ENCODE assay signal across 23 mouse cellular contexts in the genomic region with DNA sequence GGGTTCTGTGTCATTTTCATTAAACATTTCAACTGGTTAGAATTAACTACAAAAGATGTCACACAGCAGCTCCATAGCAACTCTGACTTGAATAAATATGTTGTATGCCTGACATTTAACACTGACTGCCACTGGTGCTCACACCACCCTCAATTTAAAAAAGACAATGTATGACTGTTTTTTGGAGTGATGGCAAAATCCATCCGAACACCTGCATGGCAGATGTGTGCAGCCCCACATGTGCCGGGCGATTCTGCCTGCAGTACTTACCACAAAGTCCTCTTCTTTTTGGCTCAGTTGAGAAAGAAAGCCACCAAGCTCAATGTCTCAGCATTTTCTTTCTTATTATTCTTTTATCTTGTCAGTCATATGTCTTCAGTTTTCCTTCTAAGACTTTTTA.
A peak's percentile ranks its signal among the peaks of the same experiment; 100 is the strongest.
DNase-seq lines count a peak whose midpoint lies in the region; ATAC-seq lines count a peak whose summit lies in the region.
"Had no signal": no experiment of that assay in that cellular context is flagged by ENCODE, and none has a peak within 500 bp of the region (broad histone marks: within the 10 kb centered on the region; RNA-seq: fewer than 3 reads in every experiment).

No protein-coding gene starts in this region.

- no peak overlapping the region for H3K9ac ChIP-seq in hindbrain, embryonic 11.5 days (ENCODE audit: low read depth, low read length)
- no peak overlapping the region for H3K9ac ChIP-seq in hindbrain, embryonic 12.5 days
- H3K9ac ChIP-seq: hindbrain, embryonic 15.5 days; intestine, embryonic 15.5 days; midbrain, embryonic 15.5 days had no signal

- H3K4me2 ChIP-seq in hindbrain, embryonic 11.5 days (replicated peaks; ENCODE audit: low read depth, low read length) = no peak overlapping the region
- no peak overlapping the region for H3K4me2 ChIP-seq in hindbrain, embryonic 12.5 days (replicated peaks)
- H3K4me2 ChIP-seq: heart, embryonic 11.5 days; hindbrain, embryonic 15.5 days; intestine, embryonic 15.5 days; liver, embryonic 11.5 days; midbrain, embryonic 15.5 days had no signal

- no peaks in the 10 kb centered on the region for H3K36me3 ChIP-seq in hindbrain, embryonic 11.5 days (ENCODE audit: control insufficient read depth, insufficient read depth, low read length)
- H3K36me3 ChIP-seq in hindbrain, embryonic 12.5 days = no peaks in the 10 kb centered on the region
- H3K36me3 ChIP-seq: hindbrain, embryonic 15.5 days; intestine, embryonic 15.5 days; midbrain, embryonic 15.5 days had no signal

- no peaks in the 10 kb centered on the region for H3K27me3 ChIP-seq in hindbrain, embryonic 11.5 days (ENCODE audit: control insufficient read depth, insufficient read depth, low read length)
- H3K27me3 ChIP-seq in hindbrain, embryonic 12.5 days = no peaks in the 10 kb centered on the region
- H3K27me3 ChIP-seq: CH12.LX; hindbrain, embryonic 15.5 days; intestine, embryonic 15.5 days; midbrain, embryonic 15.5 days had no signal

- H3K4me3 ChIP-seq in hindbrain, embryonic 11.5 days (ENCODE audit: low read depth, low read length) = no peak overlapping the region
- H3K4me3 ChIP-seq in hindbrain, embryonic 12.5 days = no peak overlapping the region
- H3K4me3 ChIP-seq: hindbrain, embryonic 15.5 days; intestine, embryonic 15.5 days; left cerebral cortex, adult 2 months; midbrain, embryonic 15.5 days had no signal

- no peak for ATAC-seq in hindbrain, embryonic 11.5 days (ENCODE audit: low FRiP score)
- no peak for ATAC-seq in hindbrain, embryonic 12.5 days (ENCODE audit: low FRiP score)
- ATAC-seq: forebrain, embryonic 14.5 days; intestine, embryonic 15.5 days; midbrain, embryonic 15.5 days had no signal

- 70% methylated on average over 3 of the region's 3 CpGs for WGBS in hindbrain, embryonic 11.5 days
- WGBS in hindbrain, embryonic 12.5 days = 70% methylated on average over 3 of the region's 3 CpGs

- H3K9me3 ChIP-seq in hindbrain, embryonic 11.5 days (ENCODE audit: control insufficient read depth, low read length) = no peaks in the 10 kb centered on the region
- no peaks in the 10 kb centered on the region for H3K9me3 ChIP-seq in hindbrain, embryonic 12.5 days (replicated peaks)
- H3K9me3 ChIP-seq: hindbrain, embryonic 15.5 days; intestine, embryonic 15.5 days; midbrain, embryonic 15.5 days had no signal

- DNase-seq in hindbrain, embryonic 11.5 days (ENCODE audit: low spot score) = peak; percentile 10
- DNase-seq in forelimb bud, embryonic 11.5 days (ENCODE audit: low read depth, low spot score) = peak; percentile 51
- peak; percentile 71 for DNase-seq in thymus, postnatal 0 days (ENCODE audit: low spot score)
- DNase-seq in urinary bladder, postnatal 14 days (ENCODE audit: low spot score) = no peak
- no peak for DNase-seq in spleen, postnatal 4 days (ENCODE audit: low spot score in 2 of 2)
- DNase-seq in c-Kit-positive CD71-positive TER-119-positive erythroid progenitor cells, embryonic 14.5 days (ENCODE audit: low spot score) = no peak
- DNase-seq: gastrocnemius, postnatal 36 days; heart, postnatal 10 days; kidney, postnatal 36 days; left cerebral cortex, postnatal 4 days; lung, adult 18-20 months; lung, postnatal 14 days; right cerebral cortex, postnatal 4 days had no signal

- H3K27ac ChIP-seq in hindbrain, embryonic 11.5 days (ENCODE audit: low read depth, low read length) = no peak overlapping the region
- no peak overlapping the region for H3K27ac ChIP-seq in hindbrain, embryonic 12.5 days
- H3K27ac ChIP-seq: hindbrain, embryonic 15.5 days; intestine, embryonic 15.5 days; left cerebral cortex, adult 2 months; midbrain, embryonic 15.5 days; stomach, postnatal 0 days had no signal

- no peaks in the 10 kb centered on the region for H3K4me1 ChIP-seq in hindbrain, embryonic 11.5 days (replicated peaks; ENCODE audit: control insufficient read depth, insufficient read depth, low read length)
- no peaks in the 10 kb centered on the region for H3K4me1 ChIP-seq in hindbrain, embryonic 12.5 days
- H3K4me1 ChIP-seq: hindbrain, embryonic 15.5 days; intestine, embryonic 15.5 days; midbrain, embryonic 15.5 days had no signal

Comparison
In these comparisons a context has a peak if more than half of its experiments do, and no peak if none do; other contexts are left out.
1. DNase-seq: peak in hindbrain, embryonic 11.5 days (single experiment), forelimb bud, embryonic 11.5 days (single experiment) and thymus, postnatal 0 days (single experiment); none in urinary bladder, postnatal 14 days (single experiment), spleen, postnatal 4 days (0 of 2) and c-Kit-positive CD71-positive TER-119-positive erythroid progenitor cells, embryonic 14.5 days (single experiment).